Mouse (Mus musculus) intestine, embryonic 16.5 days (tissue): Measurements from ENCODE around the gene N4bp2l2. TPM values are rescaled to one million over a fixed set of nuclear protein-coding genes. Genes with fewer than 3 reads are reported as not detected.
"Not testable (repeated sequence)": the region's sequence is repeated elsewhere in the genome, so short reads cannot be mapped to it uniquely, and the experiment has no call there.

ENCODE experiments used
- ATAC-seq: fragments of 200-750 bp; cut with Nextera tagmentation; 2 replicates; pipeline ENCODE4 v1.8.0; 2017; ENCODE audit warnings: moderate TSS enrichment, moderate library complexity
- H3K27ac ChIP-seq: fragments of 300-500 bp; sonication (generic); 2 replicates; pipeline ENCODE4 v1.5.1; 2014; ENCODE audit warnings: mild to moderate bottlenecking, low read length
- H3K27me3 ChIP-seq: fragments of 300-500 bp; sonication (generic); replicated peaks from 2 replicates; pipeline ENCODE4 v1.6.1; 2014; ENCODE audit warnings: low read length, control low read depth, mixed read lengths; ENCODE audit not compliant: control insufficient read depth, insufficient read depth
- H3K36me3 ChIP-seq: fragments of 300-500 bp; sonication (generic); 2 replicates; pipeline ENCODE4 v1.6.1; 2014; ENCODE audit warnings: low read length, control low read depth; ENCODE audit not compliant: control insufficient read depth, insufficient read depth
- H3K4me1 ChIP-seq: fragments of 300-500 bp; sonication (generic); 2 replicates; pipeline ENCODE4 v1.6.1; 2014; ENCODE audit warnings: low read length, control low read depth, mixed read lengths; ENCODE audit not compliant: control insufficient read depth, insufficient read depth
- H3K4me2 ChIP-seq: fragments of 300-500 bp; sonication (generic); 2 replicates; pipeline ENCODE4 v1.6.1; 2014; ENCODE audit warnings: low read depth, low read length, control low read depth
- H3K4me3 ChIP-seq: fragments of 300-500 bp; sonication (generic); 2 replicates; pipeline ENCODE4 v1.5.1; 2014; ENCODE audit warnings: mild to moderate bottlenecking, low read length
- H3K9ac ChIP-seq: fragments of 300-500 bp; sonication (generic); 2 replicates; pipeline ENCODE4 v1.6.1; 2014; ENCODE audit warnings: low read depth, low read length
- H3K9me3 ChIP-seq: fragments of 300-500 bp; sonication (generic); 2 replicates; pipeline ENCODE4 v1.6.1; 2016; ENCODE audit warnings: low read length, control low read depth; ENCODE audit not compliant: control insufficient read depth
- WGBS: fragments of 180-500 bp; shearing (Covaris S2); extraction: QIAGEN DNeasy Blood & Tissue Kit; methylation state at CpG from one replicate; pipeline ENCODE4 v1.1.7; 2014; 5-methylcytosine and 5-hydroxymethylcytosine counted together
- polyA plus RNA-seq: library from polyadenylated mRNA; unstranded; fragments of >200 nt; fragmentation: Nextera tagmentation; extraction: Ambion mirVana; gene quantifications from 2 replicates; pipeline ENCODE4 v1.2.1, GENCODE M21; 2015

N4bp2l2 gene
- polyA plus RNA-seq, 1 experiment from 2014 or later = 32.6 TPM

DNA sequence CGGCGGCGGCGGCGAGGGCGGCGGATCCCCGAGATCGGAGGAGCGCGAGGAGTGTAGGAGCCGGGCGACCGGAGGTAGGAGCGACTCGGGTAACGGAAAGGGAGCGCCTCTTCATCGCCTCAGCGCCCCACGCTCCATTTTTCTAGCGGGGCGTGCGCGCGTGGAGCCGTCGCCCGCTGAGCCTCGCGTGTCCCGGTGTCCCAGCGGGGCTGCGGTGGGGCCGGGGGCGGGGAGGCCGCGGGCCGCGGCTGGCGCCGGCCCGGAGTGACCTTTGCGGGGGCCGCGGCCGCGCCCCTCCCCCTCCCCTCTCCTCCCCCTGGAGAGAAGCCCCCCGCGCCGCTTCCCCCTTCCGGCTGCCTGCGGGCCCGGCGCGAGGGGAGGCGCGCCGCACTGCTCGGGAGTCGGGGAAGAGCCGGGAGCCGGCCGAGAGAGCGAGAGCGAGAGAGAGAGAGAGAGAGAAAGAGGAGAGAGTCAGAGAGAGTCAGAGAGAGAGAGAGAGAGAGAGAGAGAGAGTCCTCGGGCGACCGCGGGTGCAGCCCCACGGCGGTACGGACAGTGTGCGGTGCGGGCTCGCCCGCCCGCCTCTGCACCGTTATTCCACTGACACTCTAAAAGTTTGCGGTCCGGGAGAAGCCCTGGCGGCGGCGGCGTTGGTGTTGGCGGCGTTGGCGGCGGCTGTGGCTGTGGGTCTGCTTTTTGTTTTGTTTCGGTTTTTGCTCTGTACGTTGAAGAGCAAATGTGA is 8.1 kb upstream of the N4bp2l2 start:
- Histone ChIP-seq H3K36me3 (no peaks in the 10 kb centered on the region), H3K9ac (peak overlapping the region; percentile 92), H3K4me3 (peak overlapping the region; percentile 86), H3K4me1 (peaks cover 7% of the 10 kb centered on the region; the same call in 1 of the 2 replicates), H3K9me3 (no peaks in the 10 kb centered on the region), H3K27ac (peak overlapping the region; percentile 90), H3K27me3 (no peaks in the 10 kb centered on the region), H3K4me2 (peak overlapping the region; percentile 67)
- under 1% methylated on average over 34 of the region's 91 CpGs for WGBS
- ATAC-seq = peak; percentile 65

- WGBS = 14% methylated on average over 49 of the region's 49 CpGs
- Histone ChIP-seq H3K9ac (peak within 1 kb of the TSS; percentile 92), H3K27me3 (no peaks in the 10 kb centered on the region), H3K36me3 (no peaks in the 10 kb centered on the region), H3K4me2 (peak within 1 kb of the TSS; percentile 67), H3K4me3 (peak within 1 kb of the TSS; percentile 86), H3K27ac (peak within 1 kb of the TSS; percentile 90), H3K4me1 (peaks cover 7% of the 10 kb centered on the region; the same call in 1 of the 2 replicates), H3K9me3 (no peaks in the 10 kb centered on the region)
- ATAC-seq = peak; percentile 98
Measured at GRCm38 (mm10) chr5:150673153-150673835, 7.3 kb upstream of the N4bp2l2 start, which contains the start of gene Pds5b. TSS of gene Pds5b (plus strand) at chr5:150673739.

- 87% methylated on average over 7 of the region's 7 CpGs for WGBS
- no peak for ATAC-seq
- H3K9ac ChIP-seq = no peak overlapping the region
- H3K9me3 ChIP-seq = no peaks in the 10 kb centered on the region
- no peak overlapping the region for H3K4me2 ChIP-seq
- H3K4me1 ChIP-seq = peaks cover 7% of the 10 kb centered on the region; the same call in 1 of the 2 replicates
- H3K27me3 ChIP-seq = no peaks in the 10 kb centered on the region
- no peak overlapping the region for H3K4me3 ChIP-seq
- H3K27ac ChIP-seq = no peak overlapping the region
- H3K36me3 ChIP-seq = no peaks in the 10 kb centered on the region
Measured at GRCm38 (mm10) chr5:150672343-150672742, 6.4 kb upstream of the N4bp2l2 start.

DNA sequence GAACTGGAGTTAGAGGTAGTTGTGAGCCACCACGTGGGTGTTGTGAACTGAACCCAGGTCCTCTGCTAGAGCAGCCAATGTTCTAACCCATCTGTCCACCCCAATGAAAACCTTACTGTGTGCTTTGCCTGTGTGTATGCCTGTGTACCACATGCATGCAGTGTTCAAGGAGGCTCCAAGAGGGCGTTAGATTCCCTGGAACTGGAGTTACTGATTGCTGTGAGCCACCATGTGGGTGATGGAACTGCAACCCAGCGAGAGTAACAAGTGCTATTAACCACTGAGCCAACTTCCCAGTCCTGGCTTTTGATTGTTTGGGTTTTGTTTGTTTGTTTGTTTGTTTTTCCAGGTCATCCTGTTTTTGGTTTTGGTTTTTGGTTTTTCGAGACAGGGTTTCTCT is 2.7 kb upstream of the N4bp2l2 start:
- Histone ChIP-seq H3K4me2 (no peak overlapping the region), H3K9me3 (no peaks in the 10 kb centered on the region), H3K9ac (no peak overlapping the region), H3K4me3 (no peak overlapping the region), H3K36me3 (no peaks in the 10 kb centered on the region), H3K27me3 (no peaks in the 10 kb centered on the region), H3K4me1 (no peaks in the 10 kb centered on the region), H3K27ac (no peak overlapping the region)
- WGBS = 63% methylated on average over 4 of the region's 4 CpGs
- ATAC-seq = no peak

DNA sequence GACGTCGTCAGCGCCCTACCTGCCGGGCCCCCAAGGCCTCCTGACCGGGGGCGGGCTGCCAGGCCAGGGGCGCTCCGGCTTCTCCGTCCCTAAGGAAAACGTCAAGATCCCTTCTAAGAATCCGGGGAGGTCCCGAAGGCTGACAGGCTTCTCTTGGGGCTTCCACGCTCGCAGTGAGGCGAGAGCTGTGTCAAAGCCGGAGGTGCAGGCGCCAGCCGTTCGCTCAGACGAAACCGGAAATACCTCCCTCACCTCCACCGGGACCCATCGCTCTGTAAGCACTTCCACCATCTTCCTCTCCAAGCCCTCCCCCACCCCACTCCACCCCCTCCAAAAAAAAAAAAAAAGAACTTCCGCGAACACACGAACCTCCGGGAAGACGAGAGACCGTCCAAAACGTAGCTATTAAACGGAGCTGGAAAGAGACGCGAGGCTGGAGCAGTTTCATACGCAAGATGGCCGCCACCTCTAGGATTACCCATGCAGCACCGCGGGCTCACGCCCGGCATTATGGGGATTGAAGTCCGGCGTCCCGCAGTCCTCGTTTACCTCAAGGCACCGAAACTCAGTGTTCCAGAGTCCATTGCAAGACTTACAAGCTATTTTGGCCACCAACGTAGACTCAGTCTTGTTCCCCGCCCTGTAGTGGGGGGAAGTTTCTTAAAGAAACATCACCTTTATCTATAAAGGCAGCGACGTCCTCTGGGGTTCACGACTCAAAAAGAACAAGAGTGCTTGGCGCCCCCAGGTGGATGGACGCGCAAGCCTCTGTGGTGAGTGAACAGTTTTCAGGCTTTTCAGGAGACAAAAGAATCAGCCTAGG is 640 bp downstream of the N4bp2l2 start:
- Histone ChIP-seq H3K9me3 (no peaks in the 10 kb centered on the region), H3K4me3 (peak overlapping the region; percentile 81), H3K27me3 (no peaks in the 10 kb centered on the region), H3K36me3 (peaks cover 8% of the 10 kb centered on the region; the same call in 1 of the 2 replicates), H3K4me1 (no peaks in the 10 kb centered on the region), H3K27ac (peak overlapping the region; percentile 98), H3K4me2 (peak overlapping the region; percentile 68), H3K9ac (peak overlapping the region; percentile 84)
- peak; percentile 100 for ATAC-seq
- WGBS = under 1% methylated on average over 52 of the region's 52 CpGs

DNA sequence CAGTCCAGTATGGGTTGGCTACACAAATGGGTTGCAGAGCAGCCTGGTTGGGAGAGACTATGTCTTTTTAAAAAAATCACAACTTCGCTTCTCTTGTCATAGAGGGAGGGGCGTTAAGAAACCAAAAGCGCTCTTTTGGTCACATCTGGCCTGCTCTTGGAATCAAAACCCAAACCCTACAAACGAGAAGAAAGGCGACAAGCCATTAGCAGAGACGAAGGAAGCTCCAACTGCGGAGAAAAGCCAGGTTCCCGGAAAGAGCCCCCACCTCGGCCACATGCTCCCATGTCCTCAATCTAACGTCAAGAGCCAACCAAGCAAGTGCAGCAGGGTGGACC is 1.2 kb downstream of the N4bp2l2 start:
- H3K9me3 ChIP-seq = no peaks in the 10 kb centered on the region
- peak overlapping the region; percentile 81 for H3K4me3 ChIP-seq
- H3K4me1 ChIP-seq = no peaks in the 10 kb centered on the region
- peak overlapping the region; percentile 98 for H3K27ac ChIP-seq
- under 1% methylated on average over 10 of the region's 10 CpGs for WGBS
- H3K27me3 ChIP-seq = no peaks in the 10 kb centered on the region
- peak overlapping the region; percentile 68 for H3K4me2 ChIP-seq
- peaks cover 8% of the 10 kb centered on the region; the same call in 1 of the 2 replicates for H3K36me3 ChIP-seq
- H3K9ac ChIP-seq = peak overlapping the region; percentile 84
- ATAC-seq = no peak

DNA sequence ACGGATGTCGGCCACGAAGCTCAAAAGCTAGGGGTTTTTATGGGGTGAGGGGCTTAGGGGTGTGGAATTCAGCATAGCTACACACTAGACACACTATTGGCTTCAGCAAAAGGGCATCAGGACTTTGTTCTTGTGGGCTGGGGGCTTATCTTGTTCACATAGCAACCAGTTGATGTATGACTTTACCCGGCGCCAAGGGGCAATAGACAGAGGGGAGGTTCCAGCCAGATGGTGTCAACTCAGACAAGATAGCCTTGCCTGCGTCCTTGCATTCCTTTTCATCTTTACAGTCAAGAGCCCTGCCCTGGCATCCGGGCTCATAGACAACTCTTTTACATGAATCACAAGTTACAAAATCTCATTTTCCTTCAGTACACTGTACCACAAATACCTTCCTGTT is 2.1 kb downstream of the N4bp2l2 start:
- not testable (repeated sequence) for ATAC-seq, H3K9me3 ChIP-seq, H3K9ac ChIP-seq, H3K4me1 ChIP-seq, H3K27ac ChIP-seq, H3K27me3 ChIP-seq, H3K36me3 ChIP-seq
- 64% methylated on average over 7 of the region's 7 CpGs for WGBS
- Histone ChIP-seq H3K4me2 (peak overlapping the region; percentile 19; the same call in 1 of the 2 replicates), H3K4me3 (0 out of 2 replicates have a peak overlapping the region, but pooled peaks have one; percentile 3)

GRCm38 (mm10) chr5:150660296-150660695 is 5.7 kb downstream of the N4bp2l2 start:
- not testable (repeated sequence) for H3K27me3 ChIP-seq, H3K4me3 ChIP-seq, H3K27ac ChIP-seq, ATAC-seq, H3K4me2 ChIP-seq, H3K9me3 ChIP-seq, H3K36me3 ChIP-seq, H3K9ac ChIP-seq, H3K4me1 ChIP-seq
- WGBS = 91% methylated on average over 3 of the region's 3 CpGs

DNA sequence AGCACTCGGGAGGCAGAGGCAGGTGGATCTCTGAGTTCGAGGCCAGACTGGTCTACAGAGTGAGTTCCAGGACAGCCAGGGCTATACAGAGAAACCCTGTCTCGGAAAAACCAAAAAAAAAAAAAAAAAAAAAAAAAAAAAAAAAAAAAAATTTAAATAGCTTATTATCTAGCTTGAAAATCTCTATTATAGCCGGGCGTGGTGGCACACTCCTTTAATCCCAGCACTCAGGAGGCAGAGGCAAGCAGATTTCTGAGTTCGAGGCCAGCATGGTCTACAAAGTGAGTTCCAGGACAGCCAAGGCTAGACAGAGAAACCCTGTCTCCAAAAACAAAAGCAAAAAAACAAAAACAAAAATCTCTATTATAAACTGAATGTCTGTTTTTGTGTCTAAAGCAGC is 6.6 kb downstream of the N4bp2l2 start:
- not testable (repeated sequence) for H3K9me3 ChIP-seq, H3K27me3 ChIP-seq, H3K4me1 ChIP-seq, H3K36me3 ChIP-seq, ATAC-seq, H3K4me2 ChIP-seq, H3K9ac ChIP-seq, H3K27ac ChIP-seq, H3K4me3 ChIP-seq
- WGBS = 90% methylated on average over 6 of the region's 6 CpGs
